ENCODE assay signal across 23 mouse cellular contexts in the genomic region with DNA sequence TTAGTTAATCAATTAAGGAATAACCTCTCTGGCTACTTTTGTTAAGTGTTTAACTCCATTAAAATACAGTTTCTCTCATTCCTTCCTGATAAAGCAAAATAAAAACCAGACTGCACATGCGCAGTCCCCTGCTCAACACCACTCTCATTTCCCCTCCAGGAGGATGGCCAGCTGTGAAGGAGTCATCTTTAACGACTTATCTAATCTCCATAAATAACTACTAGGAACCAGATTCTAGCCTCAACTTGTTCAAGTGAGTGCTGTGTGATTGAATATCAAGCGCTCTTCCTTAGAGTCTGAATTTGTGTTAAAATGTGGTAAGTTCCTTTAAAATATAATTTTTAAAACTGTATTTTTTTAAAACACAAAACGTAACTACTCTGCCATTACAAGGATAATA. TPM values are rescaled to one million over a fixed set of nuclear protein-coding genes. Genes with fewer than 3 reads are reported as not detected.
A peak's percentile ranks its signal among the peaks of the same experiment; 100 is the strongest.
DNase-seq lines count a peak whose midpoint lies in the region; ATAC-seq and TF ChIP-seq lines count a peak whose summit lies in the region.
"Had no signal": no experiment of that assay in that cellular context is flagged by ENCODE, and none has a peak within 500 bp of the region (broad histone marks: within the 10 kb centered on the region; RNA-seq: fewer than 3 reads in every experiment).

No protein-coding gene starts in this region.

- H3K27ac ChIP-seq in embryonic facial prominence, embryonic 14.5 days (replicated peaks; ENCODE audit: low read depth, low read length) = no peak overlapping the region
- no peak overlapping the region for H3K27ac ChIP-seq in embryonic facial prominence, embryonic 10.5 days (replicated peaks)
- H3K27ac ChIP-seq in ES-Bruce4 (ENCODE audit: insufficient read depth, low read length) = 0 out of 2 replicates have a peak overlapping the region, but pooled peaks have one; percentile 31
- H3K27ac ChIP-seq: forebrain, embryonic 15.5 days; hindbrain, embryonic 14.5 days; liver, embryonic 13.5 days had no signal

- H3K36me3 ChIP-seq in embryonic facial prominence, embryonic 14.5 days (ENCODE audit: control insufficient read depth, insufficient read depth, low read length) = peaks cover 2% of the 10 kb centered on the region; the same call in 1 of the 2 replicates
- H3K36me3 ChIP-seq in embryonic facial prominence, embryonic 10.5 days (replicated peaks) = peaks cover 32% of the 10 kb centered on the region
- H3K36me3 ChIP-seq in ES-Bruce4 (ENCODE audit: control insufficient read depth, insufficient read depth, low read length, poor library complexity, severe bottlenecking) = no peaks in the 10 kb centered on the region; the same call in 1 of the 2 replicates
- H3K36me3 ChIP-seq: forebrain, embryonic 15.5 days; liver, embryonic 13.5 days had no signal

- H3K9ac ChIP-seq in embryonic facial prominence, embryonic 14.5 days (ENCODE audit: low read depth, low read length) = no peak overlapping the region
- no peak overlapping the region for H3K9ac ChIP-seq in ES-Bruce4 (ENCODE audit: low read depth, poor library complexity, severe bottlenecking)
- H3K9ac ChIP-seq: embryonic facial prominence, embryonic 15.5 days; forebrain, embryonic 15.5 days; hindbrain, embryonic 14.5 days; limb, embryonic 13.5 days; liver, embryonic 13.5 days; lung, embryonic 15.5 days had no signal

- 46% methylated on average over 4 of the region's 4 CpGs for WGBS in embryonic facial prominence, embryonic 14.5 days
- WGBS in embryonic facial prominence, embryonic 10.5 days = 41% methylated on average over 4 of the region's 4 CpGs

- DNase-seq in embryonic facial prominence, embryonic 14.5 days (ENCODE audit: low spot score) = peak; percentile 56
- DNase-seq in embryonic facial prominence, embryonic 10.5 days (ENCODE audit: low spot score) = no peak
- peak; percentile 44 for DNase-seq in kidney, postnatal 10 days
- no peak for DNase-seq in kidney, adult 18-20 months
- peak; percentile 10 for DNase-seq in embryo, embryonic 9.5 days (ENCODE audit: extremely low spot score)
- no peak for DNase-seq in ovary, postnatal 36 days (ENCODE audit: low spot score)
- no peak for DNase-seq in thymus, adult 18-20 months
- DNase-seq: adrenal gland, postnatal 14 days; cerebellum, adult 8-10 months; gastrocnemius, postnatal 14 days; heart, postnatal 4 days; liver, embryonic 13.5 days; lung, postnatal 4 days; right cerebral cortex, postnatal 14 days had no signal

- H3K4me3 ChIP-seq in embryonic facial prominence, embryonic 14.5 days (ENCODE audit: low read depth, low read length) = no peak overlapping the region
- no peak overlapping the region for H3K4me3 ChIP-seq in embryonic facial prominence, embryonic 10.5 days
- H3K4me3 ChIP-seq in ES-Bruce4 (ENCODE audit: low read depth, low read length) = no peak overlapping the region
- H3K4me3 ChIP-seq: embryonic facial prominence, embryonic 15.5 days; forebrain, embryonic 15.5 days; heart, adult 2 months; liver, embryonic 13.5 days had no signal

- peaks cover 7% of the 10 kb centered on the region for H3K9me3 ChIP-seq in embryonic facial prominence, embryonic 14.5 days (ENCODE audit: control insufficient read depth, low read length)
- H3K9me3 ChIP-seq in embryonic facial prominence, embryonic 10.5 days = peaks cover 20% of the 10 kb centered on the region
- H3K9me3 ChIP-seq in ES-Bruce4 (replicated peaks; ENCODE audit: control insufficient read depth, insufficient read depth, low read length, poor library complexity, severe bottlenecking) = 0 out of 2 replicates have a peak, but pooled peaks cover 3% of the 10 kb centered on the region
- H3K9me3 ChIP-seq: forebrain, embryonic 15.5 days; liver, embryonic 13.5 days had no signal

- no peaks in the 10 kb centered on the region for H3K27me3 ChIP-seq in embryonic facial prominence, embryonic 14.5 days (replicated peaks; ENCODE audit: control insufficient read depth, insufficient read depth, low read length)
- peaks cover under 1% of the 10 kb centered on the region; the same call in 1 of the 2 replicates for H3K27me3 ChIP-seq in embryonic facial prominence, embryonic 10.5 days (replicated peaks; ENCODE audit: low read depth, poor library complexity, severe bottlenecking)
- H3K27me3 ChIP-seq in ES-Bruce4 (ENCODE audit: control insufficient read depth, insufficient read depth, low read length, poor library complexity, severe bottlenecking) = no peaks in the 10 kb centered on the region; the same call in none of the 2 replicates
- H3K27me3 ChIP-seq: embryonic facial prominence, embryonic 15.5 days; forebrain, embryonic 15.5 days; limb, embryonic 13.5 days; lung, embryonic 15.5 days had no signal

- TF ChIP-seq POLR2A in ES-Bruce4 (IDR thresholded peaks at IDR 0.05; ENCODE audit: insufficient read depth, low read length) = no peak

- no peak for TF ChIP-seq CTCF in ES-Bruce4 (IDR thresholded peaks at IDR 0.05; ENCODE audit: low read depth, low read length)

- TF ChIP-seq EP300 in ES-Bruce4 (IDR thresholded peaks at IDR 0.05; ENCODE audit: insufficient read depth, low read depth, low read length) = no peak

- H3K4me2 ChIP-seq in embryonic facial prominence, embryonic 14.5 days (ENCODE audit: low read depth, low read length) = no peak overlapping the region
- H3K4me2 ChIP-seq: forebrain, embryonic 15.5 days; liver, embryonic 13.5 days had no signal

- 0 out of 2 replicates have a peak, but pooled peaks cover 7% of the 10 kb centered on the region for H3K4me1 ChIP-seq in embryonic facial prominence, embryonic 14.5 days (ENCODE audit: control insufficient read depth, insufficient read depth, low read length)
- peaks cover 15% of the 10 kb centered on the region for H3K4me1 ChIP-seq in embryonic facial prominence, embryonic 10.5 days
- no peaks in the 10 kb centered on the region for H3K4me1 ChIP-seq in ES-Bruce4 (ENCODE audit: control insufficient read depth, insufficient read depth, low read length)
- H3K4me1 ChIP-seq: liver, embryonic 13.5 days had no signal

- peak; percentile 31; the same call in 1 of the 2 replicates for ATAC-seq in embryonic facial prominence, embryonic 14.5 days (ENCODE audit: low read depth)
- ATAC-seq: CD4-positive, CD25-positive, alpha-beta regulatory T cell, adult 4 months; forebrain, embryonic 15.5 days; inflammation-experienced regulatory T-cells, adult 6 months had no signal

RNA-seq across cellular contexts. Expression of gene Frem2, which starts 7.7 kb away (rescaled TPM):
- polyA plus RNA-seq in embryonic facial prominence, embryonic 14.5 days (2014; fragmentation: Nextera tagmentation; extraction: Ambion mirVana) = 9.3 and 10.6 TPM in 2 replicates
- 7.8 and 10.8 TPM in 2 replicates for polyA plus RNA-seq in embryonic facial prominence, embryonic 10.5 days (2016; fragmentation: Nextera tagmentation; extraction: Ambion mirVana)
- 29.2 and 30.3 TPM in 2 replicates for polyA plus RNA-seq in ES-Bruce4 (2011; ENCODE audit: insufficient read depth, insufficient read length, low read depth, missing spikeins)
- polyA plus RNA-seq: CD4-positive, CD25-positive, alpha-beta regulatory T cell, adult 4 months; inflammation-experienced regulatory T-cells, adult 6 months had no signal

Comparison
In these comparisons a context has a peak if more than half of its experiments do, and no peak if none do; other contexts are left out.
1. DNase-seq: peak in embryonic facial prominence, embryonic 14.5 days (single experiment), kidney, postnatal 10 days (single experiment) and embryo, embryonic 9.5 days (single experiment); none in embryonic facial prominence, embryonic 10.5 days (single experiment), kidney, adult 18-20 months (single experiment), ovary, postnatal 36 days (single experiment) and thymus, adult 18-20 months (0 of 2).